Mouse (Mus musculus) MEL (cell line): ENCODE measurements around the gene Cyth3.

Experiments
- CTCF ChIP-seq, 3 experiments: IDR thresholded peaks in 2 of 3; conservative IDR thresholded peaks in 1 of 3; 2 replicates each; pipeline ENCODE4 v1.5.1; 2011 to 2012; ENCODE audit warnings: low read length in 3 of 3, low read depth in 2 of 3, mild to moderate bottlenecking in 2 of 3, improper control_type of control experiment in 1 of 3, inconsistent platforms in 1 of 3, mixed read lengths in 1 of 3, moderate library complexity in 1 of 3; ENCODE audit not compliant: control insufficient read depth in 1 of 3, insufficient read depth in 1 of 3, poor library complexity in 1 of 3, severe bottlenecking in 1 of 3
- MAX ChIP-seq: IDR thresholded peaks from 2 replicates; pipeline ENCODE4 v1.6.1; 2011; ENCODE audit warnings: low read length, improper control_type of control experiment
- POLR2AphosphoS2 ChIP-seq: IDR thresholded peaks from 2 replicates; pipeline ENCODE4 v1.6.1; 2011; ENCODE audit warnings: low read length, improper control_type of control experiment
- POLR2AphosphoS5 ChIP-seq: IDR thresholded peaks from 2 replicates; pipeline ENCODE4 v1.6.1; 2012; ENCODE audit warnings: low read depth, borderline replicate concordance, mild to moderate bottlenecking, inconsistent platforms, low read length, moderate library complexity, mixed read lengths
- TCF12 ChIP-seq: IDR thresholded peaks from 2 replicates; pipeline ENCODE4 v1.6.1; 2014; ENCODE audit warnings: low read depth, mild to moderate bottlenecking, inconsistent platforms, low read length, improper control_type of control experiment, moderate library complexity
- ZKSCAN1 ChIP-seq: IDR thresholded peaks from 2 replicates; pipeline ENCODE4 v1.6.1; 2012; ENCODE audit warnings: low read depth, mild to moderate bottlenecking, inconsistent platforms, low read length, improper control_type of control experiment, moderate library complexity

- TF ChIP-seq ZKSCAN1 (no peak), TCF12 (no peak), POLR2AphosphoS2 (no peak), CTCF (IDR thresholded peaks at IDR 0.05 in 2 of 3, conservative IDR thresholded peaks at IDR 0.05 in 1 of 3; ENCODE audit: control insufficient read depth in 1 of 3, insufficient read depth in 1 of 3, low read depth in 2 of 3, low read length in 3 of 3, poor library complexity in 1 of 3, severe bottlenecking in 1 of 3) (no peak), POLR2AphosphoS5 (no peak), MAX (no peak)
Observed at GRCm38 (mm10) chr5:143656708-143657245, 34.5 kb downstream of the Cyth3 start.
